Mouse (Mus musculus): Measurements from ENCODE around the gene Klk8. TPM values are rescaled to one million over a fixed set of nuclear protein-coding genes. Genes with fewer than 3 reads are reported as not detected.

Gene Klk8
- total and polyA plus RNA-seq, 2 experiments from 2014 or later, result 10.8 to 11.3 TPM

- Histone ChIP-seq H3K4me3 (ENCODE audit: low read length) (no peak within 1 kb of the TSS), H3K36me3 (ENCODE audit: insufficient read depth, low read length) (no peaks in the 10 kb centered on the region), H3K9me3 (ENCODE audit: low read length) (no peaks in the 10 kb centered on the region), H3K27me3 (ENCODE audit: insufficient read depth, low read length) (no peaks in the 10 kb centered on the region), H3K27ac (no peak within 1 kb of the TSS), H3K4me1 (ENCODE audit: insufficient read depth, low read length) (no peaks in the 10 kb centered on the region), H3K9ac (replicated peaks; ENCODE audit: low read length) (no peak within 1 kb of the TSS), H3K4me2 (ENCODE audit: low read depth, low read length) (no peak within 1 kb of the TSS)
- ATAC-seq (no peak), DNase-seq (ENCODE audit: low spot score) (no peak)
- WGBS, result 60% methylated on average over 2 of the region's 3 CpGs
- no peak for TF ChIP-seq CTCF (IDR thresholded peaks at IDR 0.05; ENCODE audit: low read depth)
Observed at GRCm38 (mm10) chr7:43841701-43842100, 44.3 kb downstream of the Klk8 start, which contains the start of gene Klk5. Gene Klk5 (plus strand): TSS chr7:43841971.

GRCm38 (mm10) chr7:43843801-43844200, 46.4 kb downstream of the Klk8 start:
- H3K27me3 ChIP-seq (ENCODE audit: insufficient read depth, low read length), result no peaks in the 10 kb centered on the region
- ATAC-seq (no peak), DNase-seq (ENCODE audit: low spot score) (no peak)
- H3K9me3 ChIP-seq (ENCODE audit: low read length), result no peaks in the 10 kb centered on the region
- H3K4me3 ChIP-seq (ENCODE audit: low read length), result no peak overlapping the region
- no peaks in the 10 kb centered on the region for H3K36me3 ChIP-seq (ENCODE audit: insufficient read depth, low read length)
- no peak for TF ChIP-seq CTCF (IDR thresholded peaks at IDR 0.05; ENCODE audit: low read depth)
- no peaks in the 10 kb centered on the region for H3K4me1 ChIP-seq (ENCODE audit: insufficient read depth, low read length)
- no peak overlapping the region for H3K9ac ChIP-seq (replicated peaks; ENCODE audit: low read length)
- H3K27ac ChIP-seq, result no peak overlapping the region
- H3K4me2 ChIP-seq (ENCODE audit: low read depth, low read length), result no peak overlapping the region
- WGBS, result 93% methylated on average over 4 of the region's 4 CpGs

GRCm38 (mm10) chr7:43851616-43852015, 54.2 kb downstream of the Klk8 start:
- Histone ChIP-seq H3K36me3 (ENCODE audit: insufficient read depth, low read length) (no peaks in the 10 kb centered on the region), H3K27me3 (ENCODE audit: insufficient read depth, low read length) (no peaks in the 10 kb centered on the region), H3K4me1 (ENCODE audit: insufficient read depth, low read length) (no peaks in the 10 kb centered on the region), H3K4me2 (ENCODE audit: low read depth, low read length) (no peak overlapping the region), H3K4me3 (ENCODE audit: low read length) (no peak overlapping the region), H3K9me3 (ENCODE audit: low read length) (no peaks in the 10 kb centered on the region), H3K9ac (replicated peaks; ENCODE audit: low read length) (no peak overlapping the region), H3K27ac (no peak overlapping the region)
- ATAC-seq, result no peak
- WGBS, result 89% methylated on average over 6 of the region's 6 CpGs
- no peak for DNase-seq (ENCODE audit: low spot score)
- no peak for TF ChIP-seq CTCF (IDR thresholded peaks at IDR 0.05; ENCODE audit: low read depth)

Other genes starting within 250 kb of the Klk8 start
- 8.0 and 8.3 TPM in 2 replicates for gene Zfp658, start 235.3 kb upstream of the Klk8 start, total RNA-seq (2014; rRNA removed)
- 2.5 and 3.3 TPM in 2 replicates for gene Zfp658, start 235.3 kb upstream of the Klk8 start, polyA plus RNA-seq (2015; fragmentation: Nextera tagmentation; extraction: Ambion mirVana)
- gene Zfp719, start 218.0 kb upstream of the Klk8 start, total RNA-seq (2014; rRNA removed), result 10.8 and 11.6 TPM in 2 replicates
- 4.7 and 5.3 TPM in 2 replicates for gene Zfp719, start 218.0 kb upstream of the Klk8 start, polyA plus RNA-seq (2015; fragmentation: Nextera tagmentation; extraction: Ambion mirVana)
- 1.0 TPM in 1 of 2 replicates, not detected in the other for gene Zfp819, start 190.4 kb upstream of the Klk8 start, total RNA-seq (2014; rRNA removed)
- 0.40 and 0.62 TPM in 2 replicates for gene Zfp819, start 190.4 kb upstream of the Klk8 start, polyA plus RNA-seq (2015; fragmentation: Nextera tagmentation; extraction: Ambion mirVana)
- gene Ceacam18, start 162.9 kb upstream of the Klk8 start, total RNA-seq (2014; rRNA removed), result not detected in 2 replicates
- gene Ceacam18, start 162.9 kb upstream of the Klk8 start, polyA plus RNA-seq (2015; fragmentation: Nextera tagmentation; extraction: Ambion mirVana), result 0.08 TPM in 1 of 2 replicates, not detected in the other
- not detected in 2 replicates for gene Siglece, start 137.4 kb upstream of the Klk8 start, total RNA-seq (2014; rRNA removed)
- gene Siglece, start 137.4 kb upstream of the Klk8 start, polyA plus RNA-seq (2015; fragmentation: Nextera tagmentation; extraction: Ambion mirVana), result 0.40 and 0.48 TPM in 2 replicates
- gene Ctu1, start 125.6 kb upstream of the Klk8 start, total RNA-seq (2014; rRNA removed), result 32.4 and 36.4 TPM in 2 replicates
- gene Ctu1, start 125.6 kb upstream of the Klk8 start, polyA plus RNA-seq (2015; fragmentation: Nextera tagmentation; extraction: Ambion mirVana), result 14.5 and 14.7 TPM in 2 replicates
- gene Klk14, start 107.2 kb upstream of the Klk8 start, total RNA-seq (2014; rRNA removed), result not detected in 2 replicates
- gene Klk14, start 107.2 kb upstream of the Klk8 start, polyA plus RNA-seq (2015; fragmentation: Nextera tagmentation; extraction: Ambion mirVana), result not detected in 2 replicates
- gene Klk13, start 85.0 kb upstream of the Klk8 start, total RNA-seq (2014; rRNA removed), result not detected in 2 replicates
- gene Klk13, start 85.0 kb upstream of the Klk8 start, polyA plus RNA-seq (2015; fragmentation: Nextera tagmentation; extraction: Ambion mirVana), result 0.10 and 0.32 TPM in 2 replicates
- not detected in 2 replicates for gene Klk12, start 28.7 kb upstream of the Klk8 start, total RNA-seq (2014; rRNA removed)
- gene Klk12, start 28.7 kb upstream of the Klk8 start, polyA plus RNA-seq (2015; fragmentation: Nextera tagmentation; extraction: Ambion mirVana), result not detected in 2 replicates
- gene Klk11, start 23.0 kb upstream of the Klk8 start, total RNA-seq (2014; rRNA removed), result not detected in 2 replicates
- gene Klk11, start 23.0 kb upstream of the Klk8 start, polyA plus RNA-seq (2015; fragmentation: Nextera tagmentation; extraction: Ambion mirVana), result not detected in 2 replicates
- gene Klk10, start 16.5 kb upstream of the Klk8 start, total RNA-seq (2014; rRNA removed), result 0.25 TPM in 1 of 2 replicates, not detected in the other
- 0.14 and 0.30 TPM in 2 replicates for gene Klk10, start 16.5 kb upstream of the Klk8 start, polyA plus RNA-seq (2015; fragmentation: Nextera tagmentation; extraction: Ambion mirVana)
- gene Klk9, start 5.7 kb upstream of the Klk8 start, total RNA-seq (2014; rRNA removed), result not detected in 2 replicates
- gene Klk9, start 5.7 kb upstream of the Klk8 start, polyA plus RNA-seq (2015; fragmentation: Nextera tagmentation; extraction: Ambion mirVana), result 0.20 TPM in 1 of 2 replicates, not detected in the other
- gene Klk7, start 13.7 kb downstream of the Klk8 start, total RNA-seq (2014; rRNA removed), result not detected in 2 replicates
- 0.09 and 0.19 TPM in 2 replicates for gene Klk7, start 13.7 kb downstream of the Klk8 start, polyA plus RNA-seq (2015; fragmentation: Nextera tagmentation; extraction: Ambion mirVana)
- gene Klk6, start 26.9 kb downstream of the Klk8 start, total RNA-seq (2014; rRNA removed), result not detected in 2 replicates
- not detected in 2 replicates for gene Klk6, start 26.9 kb downstream of the Klk8 start, polyA plus RNA-seq (2015; fragmentation: Nextera tagmentation; extraction: Ambion mirVana)
- gene Klk5, start 44.4 kb downstream of the Klk8 start, total RNA-seq (2014; rRNA removed), result not detected in 2 replicates
- not detected in 2 replicates for gene Klk5, start 44.4 kb downstream of the Klk8 start, polyA plus RNA-seq (2015; fragmentation: Nextera tagmentation; extraction: Ambion mirVana)
- gene Klk4, start 83.6 kb downstream of the Klk8 start, total RNA-seq (2014; rRNA removed), result 1.7 TPM in 2 replicates
- 2.7 and 3.1 TPM in 2 replicates for gene Klk4, start 83.6 kb downstream of the Klk8 start, polyA plus RNA-seq (2015; fragmentation: Nextera tagmentation; extraction: Ambion mirVana)
- not detected in 2 replicates for gene Klk15, start 136.2 kb downstream of the Klk8 start, total RNA-seq (2014; rRNA removed)
- gene Klk15, start 136.2 kb downstream of the Klk8 start, polyA plus RNA-seq (2015; fragmentation: Nextera tagmentation; extraction: Ambion mirVana), result not detected in 2 replicates
- not detected in 2 replicates for gene Klk1b8, start 153.1 kb downstream of the Klk8 start, total RNA-seq (2014; rRNA removed)
- 0.18 TPM in 1 of 2 replicates, not detected in the other for gene Klk1b8, start 153.1 kb downstream of the Klk8 start, polyA plus RNA-seq (2015; fragmentation: Nextera tagmentation; extraction: Ambion mirVana)
- not detected in 2 replicates for gene Klk1b1, start 169.2 kb downstream of the Klk8 start, total RNA-seq (2014; rRNA removed)
- gene Klk1b1, start 169.2 kb downstream of the Klk8 start, polyA plus RNA-seq (2015; fragmentation: Nextera tagmentation; extraction: Ambion mirVana), result not detected in 2 replicates
- not detected in 2 replicates for gene Klk1b9, start 178.5 kb downstream of the Klk8 start, total RNA-seq (2014; rRNA removed)
- not detected in 2 replicates for gene Klk1b9, start 178.5 kb downstream of the Klk8 start, polyA plus RNA-seq (2015; fragmentation: Nextera tagmentation; extraction: Ambion mirVana)
- not detected in 2 replicates for gene Klk1b11, start 198.3 kb downstream of the Klk8 start, total RNA-seq (2014; rRNA removed)
- not detected in 2 replicates for gene Klk1b11, start 198.3 kb downstream of the Klk8 start, polyA plus RNA-seq (2015; fragmentation: Nextera tagmentation; extraction: Ambion mirVana)
- gene Klk1b26, start 214.6 kb downstream of the Klk8 start, total RNA-seq (2014; rRNA removed), result 0.54 TPM in 1 of 2 replicates, not detected in the other
- gene Klk1b26, start 214.6 kb downstream of the Klk8 start, polyA plus RNA-seq (2015; fragmentation: Nextera tagmentation; extraction: Ambion mirVana), result not detected in 2 replicates

Measured in hindbrain, postnatal 0 days (tissue).